Mouse (Mus musculus): ENCODE measurements around the gene Fah.
A peak's percentile ranks its signal among the peaks of the same experiment; 100 is the strongest.

Gene Fah

DNA sequence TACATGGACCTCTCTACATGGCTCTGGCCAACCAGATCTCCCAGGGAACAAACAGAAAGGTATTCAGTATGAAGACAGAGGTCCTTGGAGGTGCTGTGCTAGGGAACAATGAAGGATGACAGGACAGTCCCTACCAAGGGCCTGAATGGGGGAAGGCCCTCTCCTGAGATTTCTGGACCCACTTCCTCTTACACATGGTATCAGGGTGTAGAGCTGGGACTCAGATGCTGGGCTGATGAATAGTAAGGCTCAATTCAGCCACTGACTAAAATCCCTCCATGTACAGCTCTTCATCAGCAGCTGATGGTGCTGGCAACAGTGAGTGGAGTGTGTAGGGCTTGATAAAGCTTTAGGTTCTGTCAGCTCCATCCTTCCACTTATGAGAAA is 11.6 kb downstream of the Fah start:
- DNase-seq (ENCODE audit: low spot score in 2 of 2), result no peak

DNA sequence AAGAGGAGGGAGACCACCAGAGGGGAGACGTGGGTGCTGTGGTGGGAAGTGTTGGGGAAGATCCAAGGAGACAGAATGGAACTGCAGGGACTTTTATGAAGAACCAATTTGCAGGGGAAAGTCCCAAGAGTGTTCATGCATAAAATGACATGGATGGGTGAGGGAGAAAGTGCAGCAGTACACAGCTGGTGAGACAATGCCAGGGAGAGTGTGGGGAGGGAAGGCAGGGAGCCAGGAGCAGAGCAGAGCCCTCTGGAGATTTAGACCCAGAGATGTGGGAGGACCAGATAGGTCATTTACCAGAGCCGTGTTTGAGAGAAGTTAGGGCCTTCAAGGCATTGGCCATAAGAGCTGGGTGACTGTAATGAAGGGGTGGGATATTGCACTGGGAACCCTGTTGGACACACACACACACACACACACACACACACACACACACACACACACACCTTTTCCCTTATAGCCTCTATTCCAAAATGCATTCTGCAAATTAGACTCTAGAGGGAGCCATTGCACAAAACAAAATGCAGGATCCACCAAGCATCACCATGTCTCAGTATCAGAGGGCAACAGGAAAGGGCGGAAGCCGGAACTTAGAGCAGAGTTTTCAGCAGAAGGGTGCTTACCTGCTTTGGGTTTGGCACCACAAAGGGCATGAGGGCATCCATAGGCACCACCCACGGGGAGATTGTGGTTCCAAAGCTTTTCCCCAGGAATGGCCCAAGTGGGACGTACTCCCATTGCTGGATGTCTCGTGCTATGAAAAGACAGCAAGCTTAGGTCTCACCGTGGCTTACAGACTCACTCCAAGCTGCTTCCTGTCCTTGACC is 12.2 kb downstream of the Fah start:
- peak; percentile 32 to 52 for DNase-seq (ENCODE audit: low spot score in 2 of 2)

DNA sequence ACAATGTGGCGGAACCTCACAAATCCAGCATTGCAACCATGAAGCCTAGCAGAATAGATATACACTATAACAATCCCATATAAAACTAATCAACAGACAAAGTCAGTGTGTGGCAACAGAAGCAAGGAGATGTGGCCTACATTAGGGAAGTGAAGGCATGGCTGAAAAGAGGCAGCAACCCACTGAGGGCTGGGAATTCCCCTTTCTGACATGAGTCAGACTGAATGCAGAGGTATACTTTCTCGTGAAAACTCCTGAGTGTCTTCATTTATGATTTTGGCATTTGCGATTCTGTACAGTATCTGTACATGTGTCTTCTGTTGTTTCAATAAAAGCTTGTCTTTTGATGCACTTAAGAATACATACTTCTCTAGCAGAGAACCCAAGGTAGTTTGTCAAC is 15.2 kb downstream of the Fah start:
- peak in 1 of 2 experiments; percentile 20 for DNase-seq (ENCODE audit: low spot score in 2 of 2)

DNA sequence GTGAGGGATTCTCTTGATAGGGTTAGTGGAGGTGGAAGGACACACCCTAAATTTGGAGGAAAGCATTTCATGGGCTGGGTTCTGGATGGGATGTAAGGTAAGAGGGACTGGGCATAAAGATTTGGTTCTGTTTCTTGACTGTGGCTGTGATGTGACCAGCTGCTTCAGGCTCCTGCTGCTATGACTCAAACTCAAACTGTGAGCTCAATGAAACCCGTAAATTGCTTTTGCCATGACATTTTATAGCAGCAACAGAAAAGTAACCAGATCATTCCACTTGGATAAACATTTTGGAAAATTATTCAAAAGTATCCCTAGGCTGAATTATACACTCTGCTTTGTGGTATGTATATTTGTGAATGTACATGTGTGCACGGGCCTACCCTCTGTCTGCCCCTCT is 15.9 kb downstream of the Fah start:
- DNase-seq (ENCODE audit: low spot score in 2 of 2), result no peak

DNA sequence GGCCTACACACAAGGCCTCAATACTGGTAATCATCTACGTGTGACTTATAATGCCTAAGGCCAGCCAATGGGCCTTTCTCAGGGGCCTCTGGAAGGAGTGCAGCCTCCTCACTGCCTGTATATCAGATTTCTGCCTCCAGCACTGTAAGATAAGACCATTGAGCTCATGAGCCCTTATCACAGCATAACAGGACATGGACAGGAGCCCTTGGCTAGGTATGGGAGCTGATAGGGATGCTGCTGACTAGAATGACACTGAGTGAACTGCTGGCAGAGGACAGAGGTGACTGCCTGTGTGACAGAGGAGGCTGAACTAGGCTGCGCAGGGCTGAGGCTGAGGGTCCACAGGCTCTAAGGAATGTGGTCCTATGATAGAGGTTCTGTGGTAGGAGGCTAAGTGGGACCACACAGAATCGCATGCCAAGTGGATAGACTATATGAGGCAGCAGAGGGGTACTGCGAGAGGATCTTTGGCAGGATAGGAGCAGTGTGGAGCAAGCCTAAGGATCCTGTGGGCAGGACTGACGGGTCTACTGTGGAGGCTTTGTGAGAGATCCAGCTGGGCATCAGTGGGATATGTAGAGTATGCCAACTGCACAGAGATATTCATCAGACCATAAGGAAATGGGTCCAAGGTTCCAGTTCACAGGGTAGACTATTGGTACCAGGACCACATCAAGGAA is 19.3 kb downstream of the Fah start:
- no peak for DNase-seq (ENCODE audit: low spot score in 2 of 2)

DNA sequence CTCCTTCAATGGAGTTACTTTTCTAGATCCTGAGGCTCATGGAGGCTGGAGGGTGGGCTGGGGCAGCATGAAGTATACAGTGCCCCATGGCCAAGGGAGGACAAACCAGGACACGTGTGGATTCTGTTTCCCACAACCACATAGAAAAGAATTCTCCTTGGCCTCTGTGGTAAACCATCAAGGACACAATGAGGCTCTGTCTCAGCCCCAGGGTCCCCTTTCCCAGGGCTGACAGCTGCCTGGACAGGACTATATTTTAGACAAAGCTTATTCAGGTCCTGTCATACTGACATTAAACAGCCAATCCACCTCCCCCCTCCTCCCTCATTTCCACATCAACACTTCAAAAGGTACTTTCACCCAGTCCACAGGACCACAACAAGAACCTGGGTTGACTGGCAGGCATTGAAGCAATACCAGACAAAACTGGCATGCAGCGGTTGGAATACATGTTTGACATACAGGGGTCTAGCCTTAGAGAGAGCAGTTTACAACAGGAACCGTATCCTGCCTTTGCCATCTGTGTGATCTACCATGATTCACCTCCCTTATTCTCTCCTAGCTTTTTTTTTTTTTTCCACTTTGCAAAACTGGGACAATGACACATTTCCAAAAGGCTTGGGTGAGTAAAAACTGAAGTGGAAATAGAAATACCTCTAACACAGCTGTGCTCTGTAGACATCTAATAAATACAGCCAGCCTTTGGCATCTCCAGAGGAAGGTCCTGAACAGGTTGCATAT is 20.0 kb downstream of the Fah start:
- no peak for DNase-seq (ENCODE audit: low spot score in 2 of 2)

DNA sequence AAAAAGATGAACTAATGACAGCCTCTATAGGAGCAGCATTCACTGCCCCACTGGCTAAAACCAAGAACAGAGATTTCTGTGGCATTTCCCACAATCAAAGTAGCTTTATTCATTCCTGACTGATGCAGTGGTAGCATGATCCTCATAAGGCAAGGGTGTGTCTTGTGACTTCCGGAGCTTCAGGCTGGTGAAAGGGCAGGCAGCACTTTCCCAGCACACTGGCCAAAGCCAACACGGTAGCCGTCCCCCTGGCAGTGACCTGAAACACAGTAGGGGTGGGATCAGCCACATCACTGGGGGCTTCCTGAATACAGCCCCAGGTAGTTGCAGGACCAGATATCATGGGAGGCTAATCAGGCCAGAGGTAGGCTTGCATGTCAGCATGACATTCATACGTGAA is 21.4 kb downstream of the Fah start:
- no peak for DNase-seq (ENCODE audit: low spot score in 2 of 2)

DNA sequence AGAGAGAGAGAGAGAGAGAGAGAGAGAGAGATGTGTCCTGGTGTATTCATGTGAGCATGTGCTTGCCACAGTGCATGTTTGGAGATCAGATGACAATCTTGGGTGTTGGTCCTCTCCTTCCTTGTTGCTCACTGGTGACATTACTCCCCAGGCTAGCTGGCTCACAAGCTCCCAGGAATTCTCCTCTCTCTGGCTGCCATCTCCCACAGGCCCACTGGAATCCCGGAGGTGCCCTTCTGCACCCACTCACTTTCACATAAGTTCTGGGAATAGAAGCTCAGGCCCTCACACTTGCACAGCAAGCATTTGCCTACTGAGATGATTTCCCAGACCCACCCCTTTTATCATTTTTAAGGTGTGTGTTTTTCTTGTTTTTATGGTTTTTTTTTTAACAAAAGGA is 26.8 kb downstream of the Fah start:
- no peak for DNase-seq (ENCODE audit: low spot score in 2 of 2)

DNA sequence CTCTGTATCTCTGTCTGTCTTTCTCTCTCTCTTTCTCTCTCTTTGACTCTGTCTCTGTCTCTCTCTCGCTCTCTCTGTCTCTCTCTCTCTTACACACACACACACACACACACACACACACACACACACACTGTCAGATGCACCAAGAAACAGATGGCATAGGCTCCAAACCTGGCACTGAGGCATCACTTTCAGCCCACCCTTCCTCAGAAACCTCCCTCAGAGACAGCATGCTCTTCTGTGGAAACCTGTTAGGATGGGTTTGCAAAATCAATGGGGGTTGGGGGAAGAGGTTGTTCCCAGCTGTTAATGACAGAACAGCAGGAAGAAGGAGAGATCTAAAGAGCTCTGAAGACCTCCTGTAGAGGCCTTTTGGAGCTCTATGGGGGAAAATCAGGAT is 27.7 kb downstream of the Fah start:
- no peak for DNase-seq (ENCODE audit: low spot score in 2 of 2)

DNA sequence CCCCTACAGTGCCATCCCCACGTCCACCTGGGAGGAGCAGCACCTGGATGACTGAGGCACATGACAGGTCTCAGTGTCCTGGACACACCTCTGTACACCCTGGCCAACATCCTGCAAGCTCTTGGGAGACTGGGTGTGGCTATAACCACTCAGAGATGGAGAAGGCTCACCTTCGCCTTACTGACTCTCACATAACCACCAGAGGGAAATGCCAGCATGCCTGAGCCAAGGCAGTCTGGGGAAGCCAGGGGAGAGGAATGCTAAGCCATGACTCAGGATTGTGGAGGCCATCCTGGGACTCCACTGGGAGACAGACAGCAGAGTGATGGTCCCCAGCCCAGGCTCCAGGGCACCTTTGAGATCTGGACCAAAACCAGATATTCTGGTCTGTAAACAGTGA is 29.5 kb downstream of the Fah start:
- DNase-seq (ENCODE audit: low spot score in 2 of 2), result no peak

DNA sequence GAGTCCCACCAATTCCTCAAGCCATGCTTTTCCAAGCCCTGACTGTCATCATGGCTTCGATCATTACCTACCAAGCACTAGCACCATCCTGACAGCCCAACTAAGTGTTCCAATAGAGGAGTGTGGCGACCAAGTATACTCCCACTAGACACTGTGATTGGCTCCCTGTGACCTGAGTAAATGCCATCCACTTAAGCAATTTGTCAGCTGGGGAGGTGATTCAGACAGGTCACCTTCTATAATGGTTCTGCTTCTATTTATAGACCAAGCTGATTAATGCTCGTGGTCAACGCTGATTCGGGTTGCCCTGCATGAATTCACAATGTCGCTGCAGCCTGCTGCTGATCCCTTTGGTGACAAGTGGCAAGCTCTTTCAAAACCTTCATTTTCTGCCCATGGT is 40.3 kb downstream of the Fah start:
- DNase-seq (ENCODE audit: low spot score in 2 of 2), result no peak

DNA sequence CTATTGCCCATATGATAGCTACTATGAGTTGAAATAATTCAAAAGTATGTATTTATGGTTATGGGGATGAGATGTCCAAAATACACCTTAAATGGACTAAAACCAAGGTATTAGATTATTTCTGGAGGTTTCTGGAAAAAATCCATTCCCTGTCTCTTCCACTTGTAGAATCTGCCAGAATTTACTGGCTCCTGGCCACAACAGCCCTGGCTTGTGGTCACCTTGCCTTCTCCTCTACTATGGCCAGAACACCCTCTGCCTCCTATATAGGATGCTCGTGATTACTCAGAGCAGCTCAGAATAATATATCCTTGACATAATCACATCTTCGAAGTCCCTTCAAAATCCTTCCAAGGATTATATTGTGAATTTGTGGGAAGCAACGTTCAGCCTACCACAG is 42.3 kb downstream of the Fah start:
- DNase-seq (ENCODE audit: low spot score in 2 of 2), result no peak

DNA sequence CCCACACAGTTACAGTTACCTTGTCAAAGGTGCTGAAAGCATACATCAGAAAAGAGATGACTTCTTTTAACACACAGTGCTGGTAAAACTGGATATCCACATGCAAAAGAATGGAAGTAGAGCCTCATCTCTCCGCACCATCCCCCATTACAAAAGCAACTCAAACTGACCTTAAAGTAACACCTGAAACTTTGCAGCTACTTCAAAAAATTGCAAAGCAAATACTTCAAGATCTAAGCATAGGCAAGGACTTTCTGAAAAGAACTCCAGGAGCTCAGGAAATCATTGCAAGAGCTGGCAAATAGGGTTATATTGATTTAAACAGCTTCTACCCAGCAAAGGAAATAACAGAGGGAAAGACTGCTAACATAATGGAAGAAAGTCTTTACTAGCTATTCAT is 46.0 kb downstream of the Fah start:
- no peak for DNase-seq (ENCODE audit: low spot score in 2 of 2)

DNA sequence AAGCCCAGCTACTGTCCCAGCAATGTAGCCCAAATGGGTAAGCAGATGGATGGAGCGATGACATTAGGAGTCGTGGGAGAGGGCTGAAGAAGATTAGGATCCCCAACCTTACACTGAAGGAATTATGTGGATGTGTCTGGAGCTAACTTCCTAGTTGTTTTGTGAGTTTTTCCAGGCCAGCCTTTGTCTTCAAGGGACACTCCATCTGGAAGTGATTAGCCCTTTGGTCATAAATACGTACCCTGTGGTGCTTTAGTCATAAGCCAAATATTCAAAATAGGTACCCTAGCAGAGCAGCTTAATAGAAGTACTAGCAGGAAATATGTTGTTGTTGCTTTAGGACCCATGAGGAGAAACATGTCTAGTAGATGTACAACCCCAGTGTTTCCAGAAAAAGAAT is 49.2 kb downstream of the Fah start:
- no peak for DNase-seq (ENCODE audit: low spot score in 2 of 2)

DNA sequence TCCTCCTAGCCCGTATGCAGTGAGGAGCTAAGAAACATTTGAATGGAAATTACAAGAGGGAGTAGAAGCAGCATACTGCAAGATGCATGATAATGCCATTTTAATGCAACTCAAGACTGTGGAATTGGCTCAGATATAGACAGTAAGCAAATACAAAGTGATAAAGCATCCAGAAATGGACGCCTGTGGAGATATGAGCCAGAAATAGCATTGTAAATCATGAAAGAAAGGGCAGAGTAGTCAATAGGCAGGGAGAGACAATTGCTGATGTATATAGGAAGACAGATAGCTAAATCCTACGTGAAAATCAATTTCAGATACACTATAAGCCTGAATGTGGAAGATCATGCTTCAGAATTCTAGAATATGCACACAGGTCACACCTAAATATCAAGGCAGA is 51.2 kb downstream of the Fah start:
- no peak for DNase-seq (ENCODE audit: low spot score in 2 of 2)

DNA sequence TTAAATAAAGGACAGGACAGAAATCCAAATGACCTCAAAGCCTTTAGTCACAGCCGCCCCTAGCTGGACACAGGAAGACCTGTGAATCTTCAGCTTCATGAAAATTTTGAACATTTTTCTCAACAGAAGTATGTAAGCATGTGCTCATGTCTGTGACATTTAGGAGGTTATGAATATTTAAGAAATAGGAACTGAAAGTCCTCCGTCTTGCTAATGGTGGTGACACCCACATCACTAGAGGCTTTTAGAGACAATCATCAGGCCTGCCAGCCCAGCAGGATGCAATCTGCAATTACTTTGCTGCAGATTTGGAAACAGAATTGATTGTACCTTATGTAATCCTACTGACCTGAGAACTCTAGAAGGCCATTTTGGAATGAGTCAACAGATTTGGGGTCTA is 55.0 kb downstream of the Fah start:
- no peak for DNase-seq (ENCODE audit: low spot score in 2 of 2)

DNA sequence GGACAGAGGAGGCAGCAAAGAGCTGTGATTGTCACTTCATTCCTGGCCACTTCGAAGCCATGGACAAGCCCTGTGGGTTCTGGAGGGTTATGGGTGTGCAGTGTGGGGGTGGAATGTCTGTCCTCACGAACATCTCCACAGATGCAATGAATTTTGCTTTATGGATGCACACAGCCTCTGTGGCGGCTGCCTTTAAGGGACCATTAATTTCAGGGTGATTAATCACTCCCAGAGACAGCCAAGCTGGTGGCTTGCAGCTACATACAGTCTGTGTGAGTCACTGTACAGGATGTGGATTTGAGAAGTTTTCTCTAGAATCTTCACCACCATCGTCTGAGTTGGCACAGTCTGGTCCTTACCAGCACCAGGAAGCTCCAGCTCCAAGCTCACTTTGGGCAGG is 59.9 kb downstream of the Fah start:
- no peak for DNase-seq (ENCODE audit: low spot score in 2 of 2)

DNA sequence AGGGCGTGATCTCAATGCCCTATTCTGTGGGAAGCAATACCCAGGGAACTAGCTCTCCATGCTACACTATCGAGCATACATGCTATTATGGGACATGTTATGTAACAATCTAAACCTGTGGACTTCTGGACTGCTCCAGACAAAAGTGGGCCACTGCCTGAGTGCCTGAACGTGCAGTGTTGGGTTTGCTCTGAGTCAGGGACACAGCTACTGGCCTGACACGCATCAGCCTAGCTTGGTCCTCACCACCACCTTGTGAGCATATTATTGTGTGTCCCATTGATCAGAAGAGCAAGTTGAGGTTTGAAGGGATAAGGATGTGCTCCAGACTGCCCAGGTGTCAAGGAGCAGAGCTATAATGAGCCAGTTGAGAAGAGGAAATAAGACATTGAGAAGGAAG is 61.6 kb downstream of the Fah start:
- DNase-seq (ENCODE audit: low spot score in 2 of 2), result no peak

Measured in spleen, postnatal 36 days (tissue).